Mouse (Mus musculus) forebrain, embryonic 14.5 days (tissue): ENCODE data around the gene Erf. TPM values are rescaled to one million over a fixed set of nuclear protein-coding genes. Genes with fewer than 3 reads are reported as not detected.

ENCODE experiments used
- ATAC-seq: fragments of 200-750 bp; cut with Nextera tagmentation; 2 replicates; pipeline ENCODE4 v1.8.0; 2017; ENCODE audit warnings: mild to moderate bottlenecking, moderate library complexity
- DNase-seq: peaks from one replicate; pipeline ENCODE4 v3.0.0-alpha.2; 2015; ENCODE audit warnings: low spot score
- H3K27ac ChIP-seq: fragments of 300-500 bp; sonication (generic); 2 replicates; pipeline ENCODE4 v1.5.1; 2014; ENCODE audit warnings: low read depth, mild to moderate bottlenecking, control low read depth, low read length, moderate library complexity
- H3K27me3 ChIP-seq: fragments of 300-500 bp; sonication (generic); replicated peaks from 2 replicates; pipeline ENCODE4 v1.6.1; 2014; ENCODE audit warnings: low read length, control low read depth, mixed read lengths; ENCODE audit not compliant: control insufficient read depth, insufficient read depth
- H3K36me3 ChIP-seq: fragments of 300-500 bp; sonication (generic); 2 replicates; pipeline ENCODE4 v1.6.1; 2014; ENCODE audit warnings: low read length, control low read depth; ENCODE audit not compliant: control insufficient read depth, insufficient read depth
- H3K4me1 ChIP-seq: fragments of 300-500 bp; sonication (generic); 2 replicates; pipeline ENCODE4 v1.6.1; 2014; ENCODE audit warnings: antibody characterized with exemption, low read length, control low read depth; ENCODE audit not compliant: control insufficient read depth, insufficient read depth
- H3K4me2 ChIP-seq: fragments of 300-500 bp; sonication (generic); 2 replicates; pipeline ENCODE4 v1.6.1; 2014; ENCODE audit warnings: mild to moderate bottlenecking, control low read depth, low read length
- H3K4me3 ChIP-seq: fragments of 300-500 bp; sonication (generic); 2 replicates; pipeline ENCODE4 v1.5.1; 2014; ENCODE audit warnings: low read depth, low read length, control low read depth
- H3K9ac ChIP-seq: fragments of 300-500 bp; sonication (generic); 2 replicates; pipeline ENCODE4 v1.6.1; 2014; ENCODE audit warnings: mild to moderate bottlenecking, low read length, control low read depth, moderate library complexity
- H3K9me3 ChIP-seq: fragments of 300-500 bp; sonication (generic); replicated peaks from 2 replicates; pipeline ENCODE4 v1.6.1; 2016; ENCODE audit warnings: low read length, control low read depth, mixed read lengths; ENCODE audit not compliant: control insufficient read depth
- WGBS: fragments of 180-500 bp; shearing (Covaris S2); extraction: QIAGEN DNeasy Blood & Tissue Kit; methylation state at CpG from one replicate; pipeline ENCODE4 v1.1.7; 2014; 5-methylcytosine and 5-hydroxymethylcytosine counted together
- polyA plus RNA-seq: library from polyadenylated mRNA; unstranded; fragments of >200 nt; fragmentation: Nextera tagmentation; extraction: Ambion mirVana; gene quantifications from 2 replicates; pipeline ENCODE4 v1.2.1, GENCODE M21; 2014

The Erf gene
- polyA plus RNA-seq, 1 experiment from 2014 or later = 8.2 TPM

DNA sequence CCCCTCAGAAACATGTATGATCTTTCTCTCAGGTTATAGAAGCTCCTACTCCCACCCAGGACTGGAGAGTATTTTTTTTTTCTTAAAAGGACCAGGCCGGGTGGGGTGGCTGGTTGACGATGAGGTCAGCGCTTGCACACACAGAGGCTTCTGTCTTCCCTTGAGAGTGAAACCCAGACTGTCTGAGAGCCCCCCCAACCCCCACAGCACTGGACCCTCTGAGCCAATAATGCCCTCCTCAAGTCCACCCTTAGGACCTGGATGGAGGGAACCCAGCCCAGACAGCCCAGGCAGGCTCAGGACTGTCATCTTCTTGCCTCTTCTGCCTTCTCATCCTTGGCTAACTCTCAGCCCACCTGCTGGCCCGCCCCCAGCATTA lies 3.8 kb downstream of the Erf start:
- DNase-seq = peak; percentile 68
- Histone ChIP-seq H3K4me1 (peaks cover 29% of the 10 kb centered on the region), H3K27me3 (no peaks in the 10 kb centered on the region), H3K9ac (peak overlapping the region; percentile 79), H3K4me2 (peak overlapping the region; percentile 98), H3K4me3 (peak overlapping the region; percentile 78), H3K36me3 (peaks cover 23% of the 10 kb centered on the region), H3K9me3 (no peaks in the 10 kb centered on the region), H3K27ac (peak overlapping the region; percentile 94)
- 31% methylated on average over 4 of the region's 4 CpGs for WGBS
- no peak for ATAC-seq

- peaks cover 24% of the 10 kb centered on the region for H3K4me1 ChIP-seq
- peaks cover 23% of the 10 kb centered on the region for H3K36me3 ChIP-seq
- ATAC-seq = no peak
- DNase-seq = peak; percentile 54
- no peaks in the 10 kb centered on the region for H3K9me3 ChIP-seq
- peak overlapping the region; percentile 94 for H3K27ac ChIP-seq
- 44% methylated on average over 20 of the region's 20 CpGs for WGBS
- H3K27me3 ChIP-seq = no peaks in the 10 kb centered on the region
- H3K4me3 ChIP-seq = peak overlapping the region; percentile 78
- peak overlapping the region; percentile 79 for H3K9ac ChIP-seq
- H3K4me2 ChIP-seq = peak overlapping the region; percentile 98
Observed at GRCm38 (mm10) chr7:25246079-25246758, 4.3 kb downstream of the Erf start.

DNA sequence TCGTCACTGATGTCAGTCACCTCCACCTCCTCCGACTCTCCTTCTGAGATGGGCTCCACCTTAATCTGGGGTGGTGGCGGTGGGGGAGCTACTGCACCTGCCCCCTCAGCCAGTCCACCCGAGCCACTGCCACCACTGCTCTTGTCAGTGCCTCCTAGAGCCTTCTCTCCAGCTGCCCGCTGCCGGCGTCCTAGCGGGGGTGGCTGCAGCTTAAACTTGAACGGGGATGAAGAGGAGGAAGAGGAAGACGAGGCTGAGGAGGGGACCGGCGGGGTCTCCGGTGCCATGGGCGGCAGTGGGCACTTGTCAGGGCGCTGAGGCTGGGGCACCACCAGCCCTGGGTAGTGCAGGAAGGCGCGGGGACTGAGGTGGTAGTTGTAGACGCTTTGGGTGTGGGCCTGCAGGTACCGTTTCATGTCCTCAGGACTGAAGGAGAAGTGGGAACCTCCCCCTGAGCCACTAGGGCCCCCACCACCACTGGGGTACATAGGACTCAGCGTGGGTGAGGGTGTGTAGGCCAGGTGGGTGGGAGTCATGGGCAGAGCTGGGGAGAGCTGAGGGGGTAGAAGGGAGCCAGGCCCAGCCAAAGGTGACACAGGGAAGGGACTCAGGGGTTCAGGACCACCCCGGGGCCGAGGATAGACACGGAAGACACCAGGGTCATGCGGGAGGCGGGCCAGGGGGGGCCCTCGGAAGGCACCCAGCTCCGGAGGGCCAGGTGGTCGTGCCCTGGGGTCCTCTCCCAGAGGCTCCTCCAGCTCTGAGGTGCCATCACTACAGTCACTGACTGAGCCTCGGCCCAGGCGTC lies 5.8 kb downstream of the Erf start:
- H3K36me3 ChIP-seq = peaks cover 23% of the 10 kb centered on the region
- 91% methylated on average over 30 of the region's 30 CpGs for WGBS
- no peak for DNase-seq
- H3K27ac ChIP-seq = no peak overlapping the region
- no peak for ATAC-seq
- H3K4me2 ChIP-seq = no peak overlapping the region
- no peaks in the 10 kb centered on the region for H3K27me3 ChIP-seq
- H3K9me3 ChIP-seq = no peaks in the 10 kb centered on the region
- no peak overlapping the region for H3K4me3 ChIP-seq
- peaks cover 20% of the 10 kb centered on the region for H3K4me1 ChIP-seq
- no peak overlapping the region for H3K9ac ChIP-seq

GRCm38 (mm10) chr7:25243361-25243760 lies 7.2 kb downstream of the Erf start:
- 87% methylated on average over 4 of the region's 4 CpGs for WGBS
- ATAC-seq = no peak

DNA sequence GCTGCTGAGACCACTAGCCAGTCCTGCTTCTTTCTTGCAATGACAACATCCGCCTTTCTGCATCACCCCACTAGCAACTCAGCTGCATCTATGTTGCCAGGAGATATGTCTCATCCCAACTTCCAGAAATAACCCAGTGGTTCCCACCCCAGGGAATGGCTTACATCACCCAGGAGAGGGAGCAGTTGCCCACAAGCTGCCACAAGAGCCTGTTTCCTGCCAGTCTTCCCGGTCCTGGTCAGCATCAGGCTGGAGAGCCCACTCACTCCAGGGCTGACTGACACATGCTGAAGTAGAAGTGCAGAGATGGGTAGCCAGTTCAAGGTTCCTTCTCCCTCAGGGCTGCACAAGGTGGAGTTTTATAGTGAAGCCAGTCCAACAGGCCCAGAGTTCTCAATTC lies 9.5 kb downstream of the Erf start:
- Histone ChIP-seq H3K9me3 (no peaks in the 10 kb centered on the region), H3K4me1 (peaks cover 16% of the 10 kb centered on the region), H3K4me2 (no peak overlapping the region), H3K27ac (no peak overlapping the region; the same call in 1 of the 2 replicates), H3K9ac (no peak overlapping the region), H3K36me3 (peaks cover 23% of the 10 kb centered on the region), H3K27me3 (no peaks in the 10 kb centered on the region), H3K4me3 (no peak overlapping the region)
- ATAC-seq = no peak
- peak; percentile 68 for DNase-seq
- 34% methylated on average over 2 of the region's 2 CpGs for WGBS

More at GRCm38 (mm10) chr7:25243361-25243760, 7.2 kb downstream of the Erf start:
- H3K4me2 ChIP-seq = no peak overlapping the region
- H3K36me3 ChIP-seq = peaks cover 23% of the 10 kb centered on the region
- H3K9me3 ChIP-seq = no peaks in the 10 kb centered on the region
- H3K27ac ChIP-seq = no peak overlapping the region
- H3K4me1 ChIP-seq = peaks cover 26% of the 10 kb centered on the region
- DNase-seq = no peak
- H3K4me3 ChIP-seq = no peak overlapping the region
- no peak overlapping the region for H3K9ac ChIP-seq
- no peaks in the 10 kb centered on the region for H3K27me3 ChIP-seq

DNA sequence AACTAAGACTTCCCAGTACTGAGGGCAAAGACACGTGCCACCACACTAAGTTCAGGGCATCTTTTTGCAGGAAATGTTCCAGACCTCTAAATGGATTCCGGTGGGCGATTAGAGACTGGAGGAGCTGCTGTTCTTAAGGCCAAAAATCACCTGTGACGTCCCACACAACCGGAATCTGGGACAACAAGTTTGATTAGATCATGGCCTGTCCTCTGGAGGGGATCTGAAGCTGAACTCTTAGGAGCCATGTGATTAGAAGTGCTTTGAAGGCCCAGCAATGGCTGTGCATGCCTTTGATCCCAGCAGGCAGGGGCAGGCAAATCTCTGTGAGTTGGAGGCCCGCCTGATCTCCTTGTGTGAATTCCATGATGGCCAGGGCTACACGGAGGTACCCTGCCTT lies 9.9 kb downstream of the Erf start:
- ATAC-seq = no peak
- Histone ChIP-seq H3K4me2 (no peak overlapping the region), H3K9me3 (no peaks in the 10 kb centered on the region), H3K27me3 (no peaks in the 10 kb centered on the region), H3K4me1 (peaks cover 16% of the 10 kb centered on the region), H3K4me3 (no peak overlapping the region), H3K36me3 (peaks cover 19% of the 10 kb centered on the region), H3K9ac (no peak overlapping the region), H3K27ac (no peak overlapping the region)
- 67% methylated on average over 7 of the region's 7 CpGs for WGBS
- DNase-seq = no peak

DNA sequence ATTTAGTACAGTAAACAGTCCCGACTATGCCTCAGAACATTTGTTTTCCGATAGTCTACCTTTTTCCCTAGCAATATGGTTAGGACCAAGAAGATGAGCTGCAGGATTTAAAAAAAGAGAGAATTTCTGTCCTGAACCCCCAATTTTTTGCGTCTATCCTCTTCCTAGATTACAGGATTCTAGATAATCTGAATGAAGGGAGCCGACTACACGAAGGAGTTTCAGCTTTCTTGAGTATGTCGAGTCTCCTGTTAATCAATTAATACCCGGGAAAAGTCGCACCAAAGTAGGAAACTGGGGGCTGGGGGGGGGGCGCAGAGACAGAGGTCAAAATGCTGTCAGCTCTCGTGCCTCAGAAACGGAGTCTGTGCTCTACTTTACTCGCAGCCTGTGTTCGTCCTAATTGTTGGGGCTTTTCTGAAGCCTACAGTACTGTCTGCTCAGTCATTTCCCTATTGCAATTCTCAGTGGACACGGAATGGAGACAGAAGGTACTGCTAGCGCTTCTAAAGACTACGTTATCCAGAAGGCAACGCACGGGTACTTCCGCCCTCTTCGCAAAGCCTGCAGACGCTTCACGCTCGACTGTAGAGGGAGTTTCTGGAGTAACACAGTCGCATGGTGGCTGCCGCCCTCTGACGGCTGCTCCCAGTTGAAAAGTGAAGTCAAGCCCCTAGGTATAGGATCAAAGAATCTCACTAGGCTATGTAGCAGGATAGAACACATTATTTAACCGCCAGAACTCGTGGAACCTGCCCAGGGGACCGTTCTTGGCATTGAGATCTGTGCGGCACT lies 11.5 kb downstream of the Erf start:
- peak; percentile 98 for DNase-seq
- H3K4me2 ChIP-seq = peak overlapping the region; percentile 83
- peaks cover 16% of the 10 kb centered on the region for H3K4me1 ChIP-seq
- H3K27ac ChIP-seq = peak overlapping the region; percentile 74
- peak overlapping the region; percentile 96 for H3K4me3 ChIP-seq
- peak; percentile 54 for ATAC-seq
- H3K9me3 ChIP-seq = no peaks in the 10 kb centered on the region
- WGBS = 4% methylated on average over 29 of the region's 30 CpGs
- H3K9ac ChIP-seq = peak overlapping the region; percentile 40; the same call in 1 of the 2 replicates
- H3K27me3 ChIP-seq = no peaks in the 10 kb centered on the region
- peaks cover 16% of the 10 kb centered on the region for H3K36me3 ChIP-seq

DNA sequence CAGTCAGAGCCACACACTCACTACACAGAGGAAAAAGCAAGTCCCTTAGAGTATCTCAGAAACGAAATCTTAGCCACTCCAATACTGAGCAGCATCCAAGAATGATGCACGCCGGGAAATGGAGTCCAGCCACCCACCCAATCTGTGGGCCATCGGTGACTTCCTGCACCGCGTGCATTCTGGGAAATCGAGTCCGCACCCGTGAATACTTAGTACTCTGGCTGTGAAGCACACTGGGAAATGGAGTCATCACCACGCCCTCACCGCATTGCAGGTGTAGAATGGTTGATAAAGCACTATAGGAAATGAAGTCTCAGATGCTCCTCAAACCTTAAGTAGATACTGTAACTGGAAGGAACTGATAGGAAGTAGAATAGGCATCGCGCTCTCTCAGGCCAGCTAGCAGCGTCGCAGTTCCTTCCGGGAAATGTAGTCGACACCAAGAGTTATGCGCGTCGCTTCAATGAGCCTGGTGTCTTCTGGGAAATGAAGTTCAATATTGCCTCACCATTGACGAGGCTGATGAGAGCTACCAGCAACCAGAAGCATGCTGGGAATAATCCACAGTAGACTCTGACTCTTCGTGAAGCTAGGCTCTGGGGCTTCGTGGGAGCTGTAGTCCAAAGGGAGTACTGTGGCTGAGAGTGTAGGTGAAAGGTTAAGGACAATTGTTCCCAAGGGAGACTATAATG lies 12.4 kb downstream of the Erf start:
- Histone ChIP-seq H3K27me3 (no peaks in the 10 kb centered on the region), H3K27ac (peak overlapping the region; percentile 74), H3K36me3 (peaks cover 21% of the 10 kb centered on the region), H3K4me1 (peaks cover 16% of the 10 kb centered on the region), H3K9ac (peak overlapping the region; percentile 98; the same call in 1 of the 2 replicates), H3K4me2 (peak overlapping the region; percentile 83), H3K4me3 (peak overlapping the region; percentile 96), H3K9me3 (no peaks in the 10 kb centered on the region)
- DNase-seq = peak; percentile 99
- ATAC-seq = peak; percentile 89
- WGBS = under 1% methylated on average over 23 of the region's 23 CpGs
